Mouse (Mus musculus) intestine, postnatal 0 days (tissue): ENCODE data around the gene Ogfrl1. TPM values are rescaled to one million over a fixed set of nuclear protein-coding genes. Genes with fewer than 3 reads are reported as not detected.

ENCODE experiments used
- ATAC-seq: fragments of 200-750 bp; cut with Nextera tagmentation; 2 replicates; pipeline ENCODE4 v1.8.0; 2017; ENCODE audit warnings: mild to moderate bottlenecking, moderate TSS enrichment, moderate library complexity
- H3K27ac ChIP-seq: fragments of 300-500 bp; sonication (generic); 2 replicates; pipeline ENCODE4 v1.5.1; 2014; ENCODE audit warnings: mild to moderate bottlenecking, low read depth, low read length, moderate library complexity
- H3K27me3 ChIP-seq: fragments of 300-500 bp; sonication (generic); replicated peaks from 2 replicates; pipeline ENCODE4 v1.6.1; 2014; ENCODE audit warnings: low read length, mixed read lengths; ENCODE audit not compliant: control insufficient read depth, insufficient read depth
- H3K36me3 ChIP-seq: fragments of 300-500 bp; sonication (generic); 2 replicates; pipeline ENCODE4 v1.6.1; 2014; ENCODE audit warnings: mild to moderate bottlenecking, moderate library complexity; ENCODE audit not compliant: control insufficient read depth, insufficient read depth
- H3K4me1 ChIP-seq: fragments of 300-500 bp; sonication (generic); replicated peaks from 2 replicates; pipeline ENCODE4 v1.6.1; 2014; ENCODE audit warnings: antibody characterized with exemption, low read length, mixed read lengths; ENCODE audit not compliant: control insufficient read depth, insufficient read depth
- H3K4me2 ChIP-seq: fragments of 300-500 bp; sonication (generic); replicated peaks from 2 replicates; pipeline ENCODE4 v1.6.1; 2014; ENCODE audit warnings: low read depth, mild to moderate bottlenecking, moderate library complexity
- H3K4me3 ChIP-seq: fragments of 300-500 bp; sonication (generic); 2 replicates; pipeline ENCODE4 v1.5.1; 2014; ENCODE audit warnings: low read depth, low read length
- H3K9ac ChIP-seq: fragments of 300-500 bp; sonication (generic); 2 replicates; pipeline ENCODE4 v1.6.1; 2014; ENCODE audit warnings: mild to moderate bottlenecking, low read depth, low read length
- H3K9me3 ChIP-seq: fragments of 300-500 bp; sonication (generic); 2 replicates; pipeline ENCODE4 v1.6.1; 2016; ENCODE audit warnings: mixed run types; ENCODE audit not compliant: control insufficient read depth
- CTCF ChIP-seq: sonication (generic); IDR thresholded peaks from 2 replicates; pipeline ENCODE4 v1.5.1; 2016; ENCODE audit warnings: low read depth, mild to moderate bottlenecking, control low read depth, antibody characterized with exemption, moderate library complexity
- WGBS: fragments of 180-500 bp; shearing (Covaris S2); extraction: QIAGEN DNeasy Blood & Tissue Kit; methylation state at CpG from one replicate; pipeline ENCODE4 v1.1.7; 2014; 5-methylcytosine and 5-hydroxymethylcytosine counted together
- polyA plus RNA-seq: library from polyadenylated mRNA; unstranded; fragments of >200 nt; fragmentation: Nextera tagmentation; extraction: Ambion mirVana; gene quantifications from 2 replicates; pipeline ENCODE4 v1.2.1, GENCODE M21; 2015

Gene Ogfrl1
- polyA plus RNA-seq, 1 experiment from 2014 or later: 4.4 TPM

DNA sequence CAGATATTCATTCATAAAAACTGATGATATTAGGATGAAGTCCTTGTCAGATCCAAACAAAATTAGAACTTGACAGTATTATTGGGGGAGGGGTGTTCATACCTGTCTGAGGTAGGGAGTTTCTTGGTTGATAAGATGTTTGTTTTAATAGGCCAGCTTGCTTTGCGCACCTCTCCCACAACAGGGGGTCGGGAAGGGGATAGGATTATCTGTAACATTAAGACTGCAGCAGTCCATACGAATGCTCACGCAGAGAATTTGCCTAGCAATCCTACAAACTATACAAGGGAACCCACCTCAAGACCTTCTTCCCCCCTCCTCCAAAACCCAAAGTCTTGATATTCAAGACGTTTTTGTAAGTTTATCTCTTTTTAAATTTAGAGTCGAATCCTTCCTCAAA, 13.2 kb downstream of the Ogfrl1 start:
- no peak for TF ChIP-seq CTCF
- Histone ChIP-seq H3K27ac (no peak overlapping the region), H3K4me3 (no peak overlapping the region), H3K9me3 (no peaks in the 10 kb centered on the region), H3K27me3 (peaks cover 15% of the 10 kb centered on the region), H3K4me1 (no peaks in the 10 kb centered on the region), H3K36me3 (no peaks in the 10 kb centered on the region), H3K9ac (no peak overlapping the region), H3K4me2 (no peak overlapping the region)
- ATAC-seq: no peak
- 86% methylated on average over 6 of the region's 6 CpGs for WGBS

GRCm38 (mm10) chr1:23382806-23383653, 14.5 kb downstream of the Ogfrl1 start:
- Histone ChIP-seq H3K36me3 (no peaks in the 10 kb centered on the region), H3K27me3 (peaks cover 15% of the 10 kb centered on the region), H3K9ac (peak overlapping the region; percentile 65), H3K4me3 (peak overlapping the region; percentile 61), H3K27ac (0 out of 2 replicates have a peak overlapping the region, but pooled peaks have one; percentile 8), H3K4me1 (no peaks in the 10 kb centered on the region), H3K4me2 (peak overlapping the region; percentile 98), H3K9me3 (no peaks in the 10 kb centered on the region)
- no peak for TF ChIP-seq CTCF
- 1% methylated on average over 80 of the region's 93 CpGs for WGBS
- ATAC-seq: peak; percentile 99

GRCm38 (mm10) chr1:23382461-23382805, 15.1 kb downstream of the Ogfrl1 start:
- 0% methylated on average over 21 of the region's 21 CpGs for WGBS
- TF ChIP-seq CTCF: no peak
- peaks cover 15% of the 10 kb centered on the region for H3K27me3 ChIP-seq
- peak overlapping the region; percentile 65 for H3K9ac ChIP-seq
- H3K4me3 ChIP-seq: peak overlapping the region; percentile 61
- 0 out of 2 replicates have a peak overlapping the region, but pooled peaks have one; percentile 8 for H3K27ac ChIP-seq
- no peaks in the 10 kb centered on the region for H3K36me3 ChIP-seq
- peak overlapping the region; percentile 98 for H3K4me2 ChIP-seq
- H3K4me1 ChIP-seq: no peaks in the 10 kb centered on the region
- no peaks in the 10 kb centered on the region for H3K9me3 ChIP-seq
- ATAC-seq: no peak

DNA sequence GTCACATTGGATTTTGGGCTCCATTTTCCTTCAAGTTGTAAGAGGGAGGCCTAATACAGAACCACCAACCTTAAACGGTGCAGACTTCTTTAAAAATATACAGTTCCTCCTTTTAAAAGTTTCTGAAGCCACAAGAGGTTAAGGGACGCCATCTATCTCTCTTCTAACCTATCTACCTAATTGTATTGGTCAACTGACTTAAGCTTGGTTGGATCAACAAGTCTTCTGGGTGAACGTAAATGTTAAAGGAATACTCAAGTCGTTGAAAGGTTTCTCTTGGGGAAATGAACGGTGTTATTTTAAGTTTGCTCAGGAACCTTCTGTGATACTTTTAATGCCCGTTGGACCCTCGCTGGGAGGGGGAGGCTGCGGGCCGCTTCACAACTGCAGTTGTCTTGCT, 15.5 kb downstream of the Ogfrl1 start:
- no peaks in the 10 kb centered on the region for H3K9me3 ChIP-seq
- H3K9ac ChIP-seq: no peak overlapping the region
- no peak for TF ChIP-seq CTCF
- peak overlapping the region; percentile 61 for H3K4me3 ChIP-seq
- H3K27me3 ChIP-seq: peaks cover 15% of the 10 kb centered on the region
- H3K4me2 ChIP-seq: peak overlapping the region; percentile 98
- ATAC-seq: no peak
- H3K36me3 ChIP-seq: no peaks in the 10 kb centered on the region
- 31% methylated on average over 9 of the region's 9 CpGs for WGBS
- no peak overlapping the region for H3K27ac ChIP-seq
- no peaks in the 10 kb centered on the region for H3K4me1 ChIP-seq

DNA sequence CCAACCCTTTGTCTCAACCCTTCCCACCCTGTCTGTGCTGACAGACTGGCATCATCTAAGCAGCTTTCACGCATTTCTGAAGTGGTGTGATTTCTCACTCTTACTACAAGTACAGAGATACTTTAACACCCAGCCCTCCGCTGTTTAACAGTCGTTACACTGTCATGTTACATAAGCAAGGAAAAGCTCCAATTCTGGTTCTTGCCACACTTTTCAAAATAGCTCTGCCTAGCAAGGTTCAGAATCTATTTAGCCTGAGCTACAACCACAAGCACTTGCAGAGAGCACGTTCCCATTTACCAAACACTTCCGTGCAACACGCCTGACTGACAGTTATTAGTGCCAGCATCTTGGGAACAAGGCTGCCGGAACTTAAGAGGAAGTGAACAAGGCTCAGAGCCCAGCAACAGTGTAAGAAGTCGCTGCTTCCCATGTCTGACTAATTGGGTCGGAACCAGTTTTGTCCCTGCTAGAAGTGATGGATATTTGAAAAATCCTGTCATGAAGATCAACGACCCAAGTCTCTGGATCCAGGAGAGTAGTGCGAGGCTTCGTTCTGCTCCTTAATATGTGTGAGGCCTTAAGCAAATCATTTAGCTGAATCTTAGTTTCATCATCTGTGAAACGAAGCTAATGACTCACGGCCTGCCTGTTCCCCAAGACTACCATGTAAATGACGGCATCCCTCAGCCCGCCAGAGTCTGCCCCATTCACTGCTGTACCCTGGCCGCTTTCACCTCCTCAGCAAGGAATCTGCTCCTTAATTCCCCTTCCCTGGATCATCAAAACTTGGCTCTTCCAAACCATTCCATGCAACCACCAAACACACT, 17.4 kb downstream of the Ogfrl1 start:
- Histone ChIP-seq H3K4me1 (no peaks in the 10 kb centered on the region), H3K36me3 (no peaks in the 10 kb centered on the region), H3K9ac (no peak overlapping the region), H3K4me3 (no peak overlapping the region), H3K27ac (no peak overlapping the region), H3K9me3 (no peaks in the 10 kb centered on the region), H3K4me2 (no peak overlapping the region), H3K27me3 (peaks cover 15% of the 10 kb centered on the region)
- WGBS: 74% methylated on average over 17 of the region's 17 CpGs
- no peak for ATAC-seq
- no peak for TF ChIP-seq CTCF

DNA sequence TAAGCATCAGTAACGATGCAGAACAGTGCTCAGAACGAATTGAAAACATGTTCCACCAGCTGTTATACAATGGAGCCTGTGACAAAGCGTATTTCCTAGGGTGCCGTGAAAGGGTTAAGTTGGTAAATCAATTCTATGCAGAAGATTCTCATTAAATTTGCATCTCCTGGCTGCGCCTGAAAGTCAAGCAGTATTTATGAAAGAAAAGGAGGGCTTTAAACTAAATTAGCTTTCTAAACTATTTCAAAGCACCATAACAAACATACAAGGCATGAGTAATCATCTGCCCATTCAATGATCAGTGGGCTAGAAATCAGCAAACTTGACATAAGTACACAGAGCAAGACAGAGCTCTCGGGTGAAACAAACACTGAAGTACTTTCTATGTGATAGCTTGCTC, 18.3 kb downstream of the Ogfrl1 start:
- Histone ChIP-seq H3K9ac (no peak overlapping the region), H3K9me3 (no peaks in the 10 kb centered on the region), H3K4me1 (no peaks in the 10 kb centered on the region), H3K4me2 (no peak overlapping the region), H3K36me3 (no peaks in the 10 kb centered on the region), H3K27ac (no peak overlapping the region), H3K27me3 (peaks cover 15% of the 10 kb centered on the region), H3K4me3 (no peak overlapping the region)
- WGBS: 70% methylated on average over 6 of the region's 6 CpGs
- no peak for TF ChIP-seq CTCF
- no peak for ATAC-seq
